Mouse (Mus musculus): ENCODE measurements at regions not wholly inside any gene's neighbourhood (a gene's known extent, or its start where the extent isn't known, plus 50 kb on each side); places are given as distances from the start of the nearest gene placed in this dataset.
A peak's percentile ranks its signal among the peaks of the same experiment; 100 is the strongest.

DNA sequence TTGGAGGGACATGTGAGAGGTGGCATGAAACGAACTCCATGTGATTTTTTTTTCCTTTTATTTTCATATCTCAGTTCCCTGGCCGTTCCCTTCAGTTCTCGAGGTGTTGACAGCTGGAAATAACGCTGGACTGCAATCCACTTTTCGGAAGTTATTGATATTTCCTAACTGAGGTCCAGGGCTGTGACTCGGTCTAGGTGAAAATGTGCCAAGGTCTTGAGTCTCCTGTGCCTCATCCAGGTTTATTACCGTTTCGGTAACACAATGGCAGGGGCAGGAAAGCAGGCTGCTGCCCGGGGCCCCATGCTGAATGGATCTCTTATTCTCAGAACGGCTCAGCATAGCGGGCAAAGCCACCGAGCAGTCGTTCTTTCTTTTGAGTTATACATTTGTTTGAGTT, 844.7 kb upstream of the Car8 start:
- DNase-seq (ENCODE audit: low spot score in 2 of 2) = peak in 1 of 2 experiments; percentile 29

DNA sequence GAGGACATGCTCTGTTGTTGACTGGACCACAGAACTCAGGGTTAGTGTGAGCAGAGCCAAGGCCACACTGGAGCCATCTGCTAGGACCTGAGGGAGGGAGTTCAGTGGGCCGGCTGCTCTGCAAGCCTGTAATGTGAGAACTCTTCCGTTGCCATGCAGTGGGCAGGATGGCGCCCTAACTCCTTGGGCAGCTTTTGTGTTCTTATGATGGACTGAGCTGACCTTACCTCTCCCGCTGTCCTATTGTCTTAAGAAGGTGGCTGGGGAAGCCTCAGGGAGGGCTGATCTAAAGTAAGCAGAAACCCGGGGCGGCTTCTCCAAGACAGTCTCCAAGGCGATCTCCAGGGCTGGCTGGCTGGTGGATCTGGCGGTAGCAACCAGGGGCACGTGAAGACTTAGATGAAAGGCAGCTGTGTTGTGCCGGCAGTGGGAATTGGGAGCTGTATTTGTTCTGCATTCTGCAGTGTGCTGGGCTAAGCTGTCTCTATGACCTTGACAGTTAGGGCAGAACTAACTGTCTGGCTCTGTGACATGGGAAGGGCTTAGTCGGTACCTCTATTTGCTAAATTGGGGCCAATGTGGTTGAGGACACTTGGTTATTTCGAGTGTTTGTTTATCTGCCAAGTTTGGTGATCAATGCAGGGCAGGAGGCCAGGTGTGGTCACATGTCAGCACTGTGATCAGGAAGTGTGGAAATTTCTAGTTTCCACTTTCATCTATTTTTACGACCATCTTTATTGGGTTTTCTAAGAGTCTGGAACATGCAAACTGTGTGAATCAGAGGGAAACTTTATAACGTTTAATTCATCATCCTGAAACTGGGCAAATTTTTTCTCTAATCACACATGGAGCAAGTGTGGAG, 843.1 kb upstream of the Car8 start:
- DNase-seq (ENCODE audit: low spot score in 2 of 2) = no peak

DNA sequence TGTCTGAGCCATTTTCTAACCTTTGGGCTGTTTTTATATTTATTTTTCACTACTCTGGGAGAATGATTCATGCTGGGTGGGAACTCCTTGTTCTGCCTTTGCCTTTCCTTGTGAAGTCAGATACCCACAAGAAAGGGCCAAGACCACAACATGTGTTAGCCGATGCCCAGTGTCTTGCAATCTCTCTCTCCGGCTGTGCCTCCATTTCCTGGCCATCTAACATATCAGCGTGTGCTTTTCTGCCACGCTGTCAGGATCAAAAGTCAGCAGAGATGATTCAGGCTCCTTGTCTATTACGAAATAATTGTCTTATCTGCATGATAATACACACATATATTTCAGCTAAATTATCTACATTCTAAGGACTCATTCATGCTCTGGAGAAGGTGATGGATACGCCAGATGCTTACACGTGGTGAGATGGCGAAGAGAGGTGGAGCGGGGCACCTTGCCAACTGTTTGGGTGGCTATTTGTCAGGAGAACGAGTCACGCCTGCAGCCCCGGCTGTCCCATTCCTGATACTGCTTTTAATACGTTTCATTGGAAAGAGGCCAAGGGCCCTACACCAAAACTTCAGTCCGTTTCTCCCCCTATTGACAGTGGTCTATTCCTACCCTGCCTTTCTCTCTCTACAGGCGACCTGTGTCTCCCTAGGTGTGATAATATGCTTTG, 842.1 kb upstream of the Car8 start:
- no peak for DNase-seq (ENCODE audit: low spot score in 2 of 2)

DNA sequence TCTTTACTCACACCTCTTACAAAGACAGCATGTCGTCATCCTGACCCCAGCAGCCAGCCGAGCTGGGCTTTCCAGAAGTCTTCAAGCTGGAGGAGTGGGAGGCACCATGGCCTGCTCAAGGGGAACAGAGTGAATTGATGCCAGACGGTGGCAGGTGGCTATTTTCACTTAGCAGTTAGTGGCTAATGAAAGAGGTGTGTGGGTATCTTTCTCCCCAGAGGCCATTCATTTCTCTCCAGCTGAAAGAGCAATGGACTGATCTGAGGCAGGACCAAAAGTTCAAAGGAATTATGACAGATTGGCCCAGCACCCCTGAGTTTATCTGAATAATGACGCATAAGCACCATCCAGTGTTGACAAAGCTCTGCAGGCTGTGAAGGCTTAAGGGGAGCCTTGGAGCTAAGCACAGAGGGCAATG, 841.0 kb upstream of the Car8 start:
- DNase-seq (ENCODE audit: low spot score in 2 of 2) = no peak

DNA sequence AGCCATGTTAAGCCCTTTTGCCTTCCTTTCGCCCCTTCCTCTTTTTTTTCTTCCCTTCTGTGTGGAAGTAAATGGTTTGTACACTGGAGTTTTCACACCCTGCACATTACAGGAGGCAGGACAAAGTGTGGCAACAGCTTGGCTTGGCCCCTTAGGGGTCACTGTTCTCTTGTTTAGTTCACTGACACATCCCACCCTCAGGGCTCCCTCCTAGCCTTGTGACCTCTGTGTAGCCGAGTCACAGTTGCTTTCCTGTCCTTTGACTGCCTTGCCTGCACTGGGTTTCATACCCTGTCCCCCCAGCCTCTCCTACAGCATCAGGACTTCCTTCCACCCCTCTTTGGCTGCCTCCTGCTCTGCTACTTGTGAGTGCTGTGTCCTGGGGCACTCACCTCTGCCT, 835.6 kb upstream of the Car8 start:
- DNase-seq (ENCODE audit: low spot score in 2 of 2) = no peak

DNA sequence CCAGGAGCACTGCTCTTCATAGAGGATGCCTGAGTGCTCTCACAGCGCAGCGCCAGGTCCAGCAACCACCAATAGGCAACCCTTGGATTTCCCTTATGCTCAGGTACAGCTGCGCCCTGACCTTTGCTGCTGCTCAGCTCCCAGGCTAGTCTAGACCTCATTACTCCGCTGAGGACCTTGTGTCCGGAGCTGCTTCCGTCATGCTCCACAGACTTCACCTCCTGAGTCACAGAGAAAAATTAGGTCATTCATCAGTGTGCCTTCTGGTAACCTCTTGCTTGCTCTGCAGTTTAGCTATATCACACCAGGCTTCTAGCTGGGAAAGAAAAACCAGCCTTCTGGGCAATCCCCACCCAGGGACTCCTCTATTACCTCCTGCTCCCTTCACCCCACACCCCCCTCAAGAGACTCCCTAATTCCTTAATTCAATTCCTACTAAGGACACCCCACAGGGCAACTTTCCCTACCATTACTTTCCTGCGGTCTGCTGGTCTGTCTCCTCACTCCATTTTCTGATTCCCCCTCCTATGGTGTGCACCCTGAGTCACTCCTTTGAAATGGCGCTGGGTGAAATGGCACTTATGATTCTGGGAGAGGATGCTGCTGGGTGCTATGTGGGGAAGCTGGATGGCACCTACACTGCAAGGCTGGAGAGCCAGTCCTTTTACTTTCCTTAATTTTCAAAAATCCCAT, 835.0 kb upstream of the Car8 start:
- DNase-seq (ENCODE audit: low spot score in 2 of 2) = no peak

DNA sequence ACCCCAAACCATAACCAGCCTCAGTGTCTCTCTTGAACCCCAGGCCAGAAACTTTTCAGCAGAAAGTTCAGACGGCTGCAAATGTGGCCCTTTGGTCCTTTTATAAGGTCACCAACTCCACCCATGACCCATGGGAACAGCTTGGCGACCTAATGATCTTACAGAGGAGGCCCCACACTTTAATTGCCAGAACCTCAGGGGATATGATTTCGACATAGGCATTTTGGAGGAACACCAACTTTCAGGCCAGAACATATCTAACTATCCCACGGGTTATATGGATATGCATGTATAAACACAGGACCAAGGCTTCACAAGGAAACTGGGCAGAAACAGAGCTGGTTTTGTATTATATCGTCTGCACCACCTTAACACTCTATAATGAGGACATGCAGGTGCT, 833.5 kb upstream of the Car8 start:
- DNase-seq (ENCODE audit: low spot score in 2 of 2) = no peak

DNA sequence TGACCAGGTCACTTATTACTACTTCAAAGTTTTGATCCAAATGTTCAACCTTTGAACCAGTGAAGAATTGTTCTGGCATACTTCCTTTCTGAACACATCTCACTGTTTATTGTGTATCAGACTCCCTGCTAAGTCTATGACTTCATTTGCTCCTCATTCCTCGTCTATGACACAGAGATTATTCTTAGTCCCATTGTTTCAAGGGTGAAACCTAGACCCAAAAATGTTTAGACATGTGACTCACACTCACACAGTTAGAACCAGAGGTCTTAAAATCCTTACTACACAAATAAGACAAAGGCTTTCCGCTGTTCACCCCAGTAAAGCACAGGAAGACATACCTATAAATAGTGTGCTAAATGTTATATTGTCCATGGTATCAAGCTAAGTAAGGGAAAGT, 829.0 kb upstream of the Car8 start:
- peak in 1 of 2 experiments; percentile 32 for DNase-seq (ENCODE audit: low spot score in 2 of 2)

DNA sequence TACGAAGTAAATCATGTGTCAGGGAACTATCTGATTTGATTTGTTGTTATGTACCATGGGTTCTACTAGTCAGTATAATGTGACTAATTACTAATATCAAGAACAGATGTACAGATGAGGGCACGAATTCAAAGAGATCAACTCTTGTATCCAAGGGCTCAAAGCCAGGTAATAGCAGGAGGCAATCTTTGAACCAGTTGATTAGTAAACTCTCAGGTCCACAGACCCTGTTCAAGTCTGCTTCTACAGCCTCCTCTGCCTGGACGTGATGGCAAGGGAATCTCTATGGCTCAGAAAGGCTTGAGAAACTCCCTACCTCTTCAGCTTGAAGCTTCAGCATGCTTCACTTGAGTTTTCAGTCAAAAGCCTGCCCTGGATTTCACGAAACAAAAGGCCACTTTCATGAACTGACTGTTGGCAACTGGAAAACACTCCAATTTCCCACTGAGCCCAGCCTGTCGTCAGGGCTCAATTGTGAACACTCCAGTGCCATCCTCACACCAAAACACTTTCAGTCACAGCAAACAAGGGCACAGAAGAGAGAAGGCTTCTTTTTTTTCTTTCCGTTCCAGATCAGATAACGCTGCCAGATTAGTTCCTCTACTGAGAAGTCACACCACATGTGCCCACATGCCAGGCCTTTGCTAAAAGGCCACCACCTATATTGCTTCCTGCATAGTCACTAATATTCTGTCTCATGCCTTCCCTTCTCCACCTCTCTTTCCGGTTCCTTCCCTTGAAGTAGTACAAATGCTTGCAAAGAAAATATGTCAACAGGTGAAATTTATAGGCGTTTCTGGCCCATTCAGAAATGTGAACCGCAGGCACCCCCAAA, 827.4 kb upstream of the Car8 start:
- DNase-seq (ENCODE audit: low spot score in 2 of 2) = no peak

DNA sequence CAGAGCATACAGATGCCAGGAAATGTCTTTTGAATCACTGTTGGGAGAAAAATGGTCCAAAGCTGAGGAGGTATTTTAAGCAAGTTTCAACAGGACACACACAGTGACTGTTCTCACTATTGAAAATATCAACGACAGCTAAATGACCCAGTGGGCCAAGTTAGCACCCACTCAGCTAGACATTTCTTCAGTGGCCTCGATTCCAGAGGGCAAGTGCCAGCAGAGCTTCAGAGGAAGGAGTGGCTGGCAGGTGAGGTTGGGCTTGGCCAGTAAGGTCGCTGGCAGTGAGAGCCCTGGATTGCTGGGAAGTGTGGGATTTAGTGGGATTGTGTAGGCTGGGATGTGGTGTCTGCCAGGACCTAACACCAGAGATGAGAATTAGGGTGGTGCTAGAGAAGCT, 823.1 kb upstream of the Car8 start:
- no peak for DNase-seq (ENCODE audit: low spot score in 2 of 2)

DNA sequence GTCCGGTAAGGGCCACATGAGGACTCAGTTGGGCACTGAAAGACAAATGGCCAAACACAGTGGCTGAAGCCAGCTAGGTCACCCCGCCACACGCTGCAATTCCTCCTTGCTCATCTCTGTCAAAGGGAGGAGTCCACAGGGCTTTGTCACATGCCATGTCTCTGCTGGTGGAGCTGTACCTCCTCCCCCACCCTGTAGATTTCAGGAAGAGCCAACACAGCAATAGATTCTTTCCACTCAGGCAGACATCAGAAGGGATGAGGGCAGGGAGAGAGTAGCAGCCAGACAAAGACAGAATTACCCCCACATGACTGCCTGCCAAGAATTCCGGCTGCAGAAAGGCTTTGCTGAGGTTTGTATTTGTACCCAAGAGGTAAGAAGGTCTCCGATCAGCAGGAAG, 821.4 kb upstream of the Car8 start:
- DNase-seq (ENCODE audit: low spot score in 2 of 2) = no peak

DNA sequence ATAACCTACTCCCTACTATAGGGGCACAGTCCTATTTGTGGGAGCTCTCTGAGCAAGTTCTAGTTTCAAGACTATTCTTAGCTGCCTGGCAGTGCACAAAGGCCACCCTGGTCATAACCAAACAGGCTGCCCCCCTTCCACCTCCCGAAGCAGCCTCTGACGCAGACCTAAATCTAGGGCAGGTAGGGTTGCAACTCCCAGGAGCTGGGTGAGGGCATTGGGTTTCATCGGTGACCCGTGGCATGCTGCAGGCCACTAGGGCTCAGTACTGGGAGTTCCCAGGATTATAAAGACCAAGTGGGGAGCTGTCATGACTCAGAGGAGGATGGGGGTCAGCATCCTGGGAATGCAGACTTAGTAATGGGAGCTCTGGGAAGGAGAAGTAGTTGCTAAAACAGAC, 818.8 kb upstream of the Car8 start:
- peak; percentile 34 to 52 for DNase-seq (ENCODE audit: low spot score in 2 of 2)

DNA sequence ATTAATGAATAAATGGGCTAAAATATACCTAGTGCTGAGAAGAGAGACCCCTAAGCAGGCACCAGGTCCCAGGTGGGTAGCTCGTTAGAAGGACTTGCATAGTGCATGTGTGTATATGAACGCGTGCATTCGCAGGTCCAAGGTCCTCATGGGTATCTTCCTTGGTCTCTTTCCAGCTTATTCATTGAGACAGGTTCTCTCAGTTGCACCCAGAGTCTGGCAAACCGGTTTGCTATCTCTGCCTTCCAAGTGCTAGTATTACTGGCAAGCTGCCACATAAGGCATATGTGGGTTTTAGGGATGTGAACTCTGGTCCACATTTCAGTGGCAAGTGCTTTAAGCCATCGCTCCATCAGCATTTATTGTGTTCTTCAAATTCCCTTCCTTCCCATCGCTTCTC, 818.3 kb upstream of the Car8 start:
- DNase-seq (ENCODE audit: low spot score in 2 of 2) = no peak

DNA sequence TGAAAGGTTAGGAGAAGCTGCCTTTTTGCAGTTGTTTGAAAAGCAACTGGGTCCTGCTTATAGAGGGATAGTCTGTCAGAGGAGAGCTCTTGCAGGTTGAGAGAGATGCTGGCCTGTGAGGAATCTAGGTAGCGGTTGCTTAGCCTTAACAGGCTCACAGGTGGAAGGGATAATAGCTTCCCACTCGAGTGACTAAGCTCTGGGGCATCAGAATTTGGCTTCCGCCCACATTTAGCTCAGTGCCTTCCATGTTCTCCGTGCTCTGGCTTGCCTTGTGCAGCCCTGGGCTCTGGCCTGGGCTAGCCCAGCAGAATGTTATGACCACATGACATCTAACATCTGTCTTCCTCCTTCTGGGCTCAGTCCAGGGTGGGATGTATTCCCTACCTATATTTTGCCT, 817.0 kb upstream of the Car8 start:
- no peak for DNase-seq (ENCODE audit: low spot score in 2 of 2)

DNA sequence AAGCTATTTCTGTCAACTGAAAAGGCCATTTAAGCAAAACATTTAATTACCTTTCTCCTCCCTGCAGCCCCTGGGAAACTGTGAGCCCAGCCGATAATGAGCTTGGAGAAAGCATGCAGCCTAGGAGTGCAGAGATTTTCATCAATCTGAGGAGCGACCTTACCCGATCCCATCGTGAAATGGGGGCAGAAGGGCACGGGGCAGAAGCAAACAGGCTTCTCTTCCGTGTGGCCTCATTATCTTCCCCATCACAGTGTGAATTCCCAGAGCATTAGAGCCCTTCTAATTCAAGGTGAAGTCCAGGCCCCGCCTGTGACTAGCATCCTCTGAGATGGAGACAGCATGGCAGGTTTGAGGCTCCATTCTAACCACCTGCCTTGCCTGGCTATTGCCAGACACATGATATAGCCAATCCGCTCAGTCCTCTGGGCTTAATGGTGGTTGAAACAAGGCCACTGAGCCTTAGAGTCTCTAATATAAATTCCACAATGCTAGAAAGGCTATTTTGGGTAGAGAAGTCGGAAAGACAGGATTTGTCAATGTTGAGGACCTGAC, 816.5 kb upstream of the Car8 start:
- no peak for DNase-seq (ENCODE audit: low spot score in 2 of 2)

DNA sequence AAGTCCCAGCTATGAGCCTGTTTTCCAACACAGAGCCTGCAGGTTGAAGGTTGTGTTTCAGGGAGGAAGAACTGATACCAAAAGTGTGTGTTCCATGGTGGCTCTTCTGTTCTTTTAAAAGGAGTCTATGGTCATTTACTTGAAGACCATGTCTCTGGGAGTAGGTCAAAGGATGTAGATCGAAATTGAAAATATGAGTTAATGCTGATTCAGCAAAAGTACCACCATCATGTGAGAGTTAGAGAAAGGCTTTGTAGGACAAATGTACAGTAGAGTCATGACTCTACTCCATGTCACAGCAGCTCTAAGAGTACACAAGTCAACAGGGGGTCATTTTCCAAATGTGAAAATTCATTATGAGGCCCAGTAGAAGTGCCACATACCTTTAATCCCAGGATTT, 810.0 kb upstream of the Car8 start:
- no peak for DNase-seq (ENCODE audit: low spot score in 2 of 2)

DNA sequence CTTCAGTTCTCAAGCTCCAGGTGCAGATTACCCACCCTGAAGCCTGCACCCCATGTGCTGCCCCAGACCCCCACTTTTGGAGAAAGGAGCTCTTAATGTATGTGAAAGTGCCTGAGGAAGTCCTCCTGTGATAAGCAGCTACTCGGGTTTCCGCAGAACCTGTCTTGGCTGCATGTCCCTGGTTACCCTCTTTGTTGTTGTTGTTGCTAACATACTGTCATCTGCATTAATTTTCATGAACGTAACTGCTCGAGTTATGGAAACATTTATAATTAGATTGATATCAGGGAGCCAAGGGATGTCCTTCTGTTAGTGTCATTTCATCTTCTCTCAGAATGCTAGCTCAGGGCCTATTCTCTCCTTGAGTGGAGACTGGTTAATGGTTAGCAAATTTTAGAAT, 808.3 kb upstream of the Car8 start:
- no peak for DNase-seq (ENCODE audit: low spot score in 2 of 2)

DNA sequence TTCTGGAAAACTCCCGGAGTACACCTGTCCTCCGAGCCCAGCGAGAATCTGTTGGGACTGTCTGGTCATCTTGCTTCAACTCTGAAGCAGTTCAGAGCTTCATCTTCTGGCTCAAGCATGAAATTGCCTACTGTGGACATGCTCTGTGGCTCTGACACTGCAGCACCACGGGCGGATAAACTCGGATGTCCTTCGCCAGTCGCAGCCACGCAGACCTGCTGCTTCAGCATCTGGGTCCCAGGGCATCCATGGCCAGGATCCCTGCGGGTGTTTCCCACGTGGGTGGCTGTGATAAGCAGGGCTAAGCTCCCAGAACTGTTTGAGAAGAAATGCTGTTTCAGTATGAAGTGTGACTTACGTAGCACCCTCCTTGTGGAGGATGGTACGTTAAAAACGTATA, 807.6 kb upstream of the Car8 start:
- no peak for DNase-seq (ENCODE audit: low spot score in 2 of 2)

DNA sequence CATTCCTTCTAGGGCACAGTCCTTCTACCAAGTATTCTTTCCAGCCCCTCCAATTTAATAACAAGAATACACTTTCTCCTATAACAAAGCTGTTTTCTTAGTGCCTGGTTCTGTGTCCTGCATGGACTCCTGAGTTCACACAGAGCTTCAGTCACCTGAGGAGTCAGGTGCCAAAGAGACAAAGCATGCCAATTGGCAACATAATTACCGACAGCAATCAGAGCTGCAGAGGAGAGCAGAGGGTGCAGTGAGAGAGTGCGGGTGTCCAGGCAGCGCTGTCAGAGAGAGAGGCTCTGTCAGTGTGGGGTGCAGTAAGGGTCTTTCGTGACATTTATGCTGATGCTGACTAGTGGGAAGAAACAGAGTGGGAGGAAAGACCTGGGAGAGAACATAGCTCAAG, 807.2 kb upstream of the Car8 start:
- no peak for DNase-seq (ENCODE audit: low spot score in 2 of 2)

DNA sequence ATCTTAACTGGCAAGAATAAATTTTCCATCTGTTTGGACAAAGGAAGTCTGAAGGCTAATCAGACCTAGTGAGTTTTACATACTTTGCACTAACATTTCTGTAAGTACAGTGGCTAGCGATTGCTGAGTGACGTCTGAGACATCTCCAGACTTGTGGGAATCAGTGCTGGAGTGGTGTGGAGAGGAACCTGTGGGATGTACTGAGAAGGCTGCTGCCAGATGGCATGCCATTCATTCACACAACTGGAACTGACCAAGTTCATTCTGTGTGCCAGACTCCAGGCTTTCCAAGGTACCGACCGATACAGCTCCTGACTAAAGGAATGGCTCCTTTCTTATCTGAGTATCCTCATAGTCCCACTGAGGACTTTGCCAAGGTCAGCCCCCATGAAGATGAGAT, 797.2 kb upstream of the Car8 start:
- DNase-seq (ENCODE audit: low spot score in 2 of 2) = no peak

DNA sequence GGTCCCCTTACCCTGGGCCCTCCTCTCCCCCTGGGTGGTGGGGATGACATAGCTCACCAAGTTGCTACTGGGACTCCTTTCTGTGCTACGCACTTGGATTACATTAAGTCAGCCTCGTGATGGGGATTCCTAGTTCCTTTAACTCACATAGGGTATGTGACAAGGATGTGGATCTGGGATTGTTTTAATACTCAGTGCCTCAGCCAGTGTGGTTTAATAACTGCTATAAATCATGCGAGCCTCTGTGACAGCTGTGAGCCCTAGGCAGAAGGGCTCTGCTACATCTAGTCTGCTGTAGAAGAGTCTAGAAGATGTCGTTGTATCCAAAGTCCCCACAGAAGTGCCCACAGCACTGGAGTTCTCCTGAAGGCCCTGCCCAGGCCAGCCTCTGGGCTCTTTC, 796.5 kb upstream of the Car8 start:
- no peak for DNase-seq (ENCODE audit: low spot score in 2 of 2)

DNA sequence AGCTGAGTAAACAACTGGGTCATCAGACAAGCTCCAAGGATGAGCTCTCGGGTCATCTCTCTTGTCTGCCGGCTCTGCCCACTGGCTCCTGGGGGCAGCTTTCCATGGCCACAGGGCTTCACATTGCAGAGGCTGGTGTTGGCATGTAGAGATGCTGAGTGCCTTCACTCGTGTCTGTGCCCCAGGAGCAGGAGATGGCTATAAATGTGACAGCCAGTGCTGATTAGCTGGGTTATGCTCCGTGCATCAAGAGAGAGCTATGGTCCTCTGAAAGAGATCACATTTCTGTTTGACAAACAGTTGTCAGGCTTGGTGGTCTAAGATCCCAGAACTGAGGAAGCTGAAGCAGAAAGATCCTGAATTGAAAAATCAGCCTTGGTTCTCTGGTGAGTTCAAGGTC, 795.4 kb upstream of the Car8 start:
- no peak for DNase-seq (ENCODE audit: low spot score in 2 of 2)
